Mouse (Mus musculus): ENCODE data around the gene Nlgn1.

DNA sequence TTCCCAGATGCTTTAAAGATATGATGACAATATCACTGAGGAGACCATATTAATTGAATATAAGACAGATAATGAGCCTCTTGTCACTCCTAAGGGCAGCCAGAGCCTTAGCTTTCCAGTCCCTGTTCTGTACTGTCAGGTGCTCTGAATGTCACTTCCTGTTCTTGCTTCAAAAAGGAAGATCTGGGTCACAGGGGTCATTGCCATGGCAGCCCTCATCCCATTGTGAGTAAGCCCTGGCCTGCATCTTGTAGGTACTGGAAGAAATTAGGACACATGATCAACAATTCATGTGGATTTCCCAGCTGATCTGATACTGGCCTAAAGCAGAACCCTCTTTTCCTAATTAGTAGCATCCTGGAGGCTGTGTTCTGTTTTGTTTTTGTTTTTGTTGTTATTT is 463.1 kb downstream of the Nlgn1 start:
- TF ChIP-seq CTCF (IDR thresholded peaks at IDR 0.05; ENCODE audit: control insufficient read depth, insufficient read depth, insufficient replicate concordance, low read depth, low read length) (no peak), POLR2A (IDR thresholded peaks at IDR 0.05; ENCODE audit: control insufficient read depth, low read depth, low read length) (no peak)
